Mouse (Mus musculus) cerebellum, adult 8-10 months (tissue): ENCODE data around the gene Exoc6b.

ENCODE experiments used
- DNase-seq: peaks from one replicate; pipeline ENCODE4 v3.0.0; 2022

The Exoc6b gene

GRCm38 (mm10) chr6:84708631-84709030, 360.7 kb downstream of the Exoc6b start:
- DNase-seq, result no peak

- DNase-seq, result no peak
Observed at GRCm38 (mm10) chr6:84699579-84699978, 369.7 kb downstream of the Exoc6b start.

GRCm38 (mm10) chr6:84698288-84698673, 371.0 kb downstream of the Exoc6b start:
- DNase-seq, result no peak

- DNase-seq, result no peak
Observed at GRCm38 (mm10) chr6:84697474-84698287, 371.6 kb downstream of the Exoc6b start.

- no peak for DNase-seq
Observed at GRCm38 (mm10) chr6:84693844-84694243, 375.5 kb downstream of the Exoc6b start.

GRCm38 (mm10) chr6:84693204-84693603, 376.1 kb downstream of the Exoc6b start:
- no peak for DNase-seq

GRCm38 (mm10) chr6:84691907-84692306, 377.4 kb downstream of the Exoc6b start:
- no peak for DNase-seq

GRCm38 (mm10) chr6:84677770-84678169, 391.5 kb downstream of the Exoc6b start:
- no peak for DNase-seq

- no peak for DNase-seq
Observed at GRCm38 (mm10) chr6:84674936-84675335, 394.4 kb downstream of the Exoc6b start.

GRCm38 (mm10) chr6:84674136-84674535, 395.2 kb downstream of the Exoc6b start:
- DNase-seq, result no peak

- no peak for DNase-seq
Observed at GRCm38 (mm10) chr6:84661451-84662112, 407.7 kb downstream of the Exoc6b start.

GRCm38 (mm10) chr6:84660982-84661381, 408.3 kb downstream of the Exoc6b start:
- no peak for DNase-seq

- no peak for DNase-seq
Observed at GRCm38 (mm10) chr6:84657091-84657490, 412.2 kb downstream of the Exoc6b start.

- no peak for DNase-seq
Observed at GRCm38 (mm10) chr6:84656680-84657079, 412.6 kb downstream of the Exoc6b start.

- no peak for DNase-seq
Observed at GRCm38 (mm10) chr6:84651902-84652301, 417.4 kb downstream of the Exoc6b start.

- DNase-seq, result no peak
Observed at GRCm38 (mm10) chr6:84647197-84647596, 422.1 kb downstream of the Exoc6b start.

GRCm38 (mm10) chr6:84646696-84647095, 422.6 kb downstream of the Exoc6b start:
- no peak for DNase-seq

GRCm38 (mm10) chr6:84641062-84641431, 428.3 kb downstream of the Exoc6b start:
- DNase-seq, result no peak

- no peak for DNase-seq
Observed at GRCm38 (mm10) chr6:84640324-84641061, 428.8 kb downstream of the Exoc6b start.

- no peak for DNase-seq
Observed at GRCm38 (mm10) chr6:84638206-84638605, 431.1 kb downstream of the Exoc6b start.

- DNase-seq, result no peak
Observed at GRCm38 (mm10) chr6:84631588-84631987, 437.7 kb downstream of the Exoc6b start.

GRCm38 (mm10) chr6:84630276-84630675, 439.0 kb downstream of the Exoc6b start:
- DNase-seq, result no peak

- no peak for DNase-seq
Observed at GRCm38 (mm10) chr6:84628831-84629230, 440.5 kb downstream of the Exoc6b start.

- no peak for DNase-seq
Observed at GRCm38 (mm10) chr6:84626398-84626797, 442.9 kb downstream of the Exoc6b start.
